Mouse (Mus musculus) mouse trophoblast stem cell (cell line): Measurements from ENCODE around the gene Akap11.
"Not testable (repeated sequence)": the region's sequence is repeated elsewhere in the genome, so short reads cannot be mapped to it uniquely, and the experiment has no call there.

ENCODE experiments used
- in situ Hi-C, 2 experiments: fragments of 300-500 bp; cut with MseI, MboI; formaldehyde crosslinking; loops; 2 replicates in 1 of 2; 3 replicates in 1 of 2; pipeline ENCODE4 v1.15.1; 2025

Gene Akap11

GRCm38 (mm10) chr14:78536281-78537165 lies at the start of gene Akap11:
TSS of gene Akap11 (minus strand) at chr14:78536808.
- in situ Hi-C loops: no loop called here

GRCm38 (mm10) chr14:78584222-78584621 lies 47.6 kb upstream of the Akap11 start:
- in situ Hi-C loops: no loop called here

DNA sequence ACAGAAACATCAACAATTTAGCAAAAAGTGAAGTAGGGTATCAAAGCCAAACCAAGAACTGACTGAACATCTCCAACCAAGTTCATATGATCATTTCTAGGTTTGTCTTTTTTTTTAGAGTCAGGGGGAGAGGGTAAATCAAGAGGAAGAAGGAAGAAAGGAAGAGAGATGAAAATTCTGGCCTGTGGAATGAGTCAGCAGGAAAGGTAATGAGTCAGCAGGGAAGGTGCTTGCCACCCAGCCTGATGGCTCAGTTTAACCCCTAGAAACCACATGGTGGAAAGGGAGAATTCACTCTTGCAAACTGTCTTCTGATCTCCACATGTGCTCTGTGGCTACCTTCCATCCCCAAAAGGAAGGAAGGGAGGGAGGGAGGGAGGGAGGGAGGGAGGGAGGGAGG lies 46.6 kb upstream of the Akap11 start:
- in situ Hi-C loops: no loop called here

GRCm38 (mm10) chr14:78575899-78576298 lies 39.3 kb upstream of the Akap11 start:
- in situ Hi-C loops: no loop called here

- in situ Hi-C loops: no loop called here
Observed at GRCm38 (mm10) chr14:78568410-78568809, 31.8 kb upstream of the Akap11 start.

- in situ Hi-C loops: no loop called here
Observed at GRCm38 (mm10) chr14:78566431-78566830, 29.8 kb upstream of the Akap11 start.

DNA sequence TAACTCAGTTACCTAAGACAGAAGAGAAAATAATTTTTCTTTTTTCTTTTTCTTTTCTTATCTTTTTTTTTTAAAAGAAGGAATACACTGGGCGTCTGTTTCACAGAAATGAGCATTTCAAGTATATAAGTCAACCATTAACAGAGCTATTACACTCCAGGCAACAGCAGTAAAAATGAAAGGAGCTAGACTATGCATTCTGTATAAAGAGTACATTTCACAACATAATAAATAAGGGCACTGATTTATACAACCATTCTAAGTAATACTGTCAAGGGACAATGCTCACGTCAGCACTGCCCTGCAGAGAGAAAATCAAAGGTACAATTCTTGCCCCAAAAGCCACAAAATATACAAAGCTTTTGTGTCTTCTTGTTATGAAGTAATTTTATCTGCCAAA lies 27.7 kb upstream of the Akap11 start:
- in situ Hi-C loops: no loop called here

- in situ Hi-C loops: no loop called here
Observed at GRCm38 (mm10) chr14:78563211-78563610, 26.6 kb upstream of the Akap11 start.

DNA sequence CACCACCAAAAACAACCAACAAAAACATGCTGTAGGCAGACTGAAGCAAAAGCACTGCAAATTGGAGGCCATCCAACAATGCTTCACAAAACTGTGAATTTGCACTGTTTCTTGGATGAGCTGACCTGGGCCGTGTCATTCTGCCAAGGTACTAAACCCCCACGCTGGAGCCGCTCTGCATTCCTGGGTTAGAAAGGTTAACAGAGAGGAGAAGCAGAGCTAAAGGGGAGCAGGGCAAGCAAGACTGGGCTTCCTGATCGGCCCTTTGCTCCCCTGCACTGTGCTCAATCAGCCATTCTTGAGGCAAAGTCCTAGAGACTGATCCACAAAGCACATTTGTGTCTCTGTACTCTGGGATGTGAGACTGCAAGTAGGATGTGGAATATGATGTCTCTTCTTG lies 25.5 kb upstream of the Akap11 start:
- in situ Hi-C loops: no loop called here

GRCm38 (mm10) chr14:78559042-78559441 lies 22.4 kb upstream of the Akap11 start:
- in situ Hi-C loops: no loop called here

- in situ Hi-C loops: not testable (repeated sequence)
Observed at GRCm38 (mm10) chr14:78554830-78555229, 18.2 kb upstream of the Akap11 start.

GRCm38 (mm10) chr14:78553661-78554060 lies 17.1 kb upstream of the Akap11 start:
- in situ Hi-C loops: no loop called here

DNA sequence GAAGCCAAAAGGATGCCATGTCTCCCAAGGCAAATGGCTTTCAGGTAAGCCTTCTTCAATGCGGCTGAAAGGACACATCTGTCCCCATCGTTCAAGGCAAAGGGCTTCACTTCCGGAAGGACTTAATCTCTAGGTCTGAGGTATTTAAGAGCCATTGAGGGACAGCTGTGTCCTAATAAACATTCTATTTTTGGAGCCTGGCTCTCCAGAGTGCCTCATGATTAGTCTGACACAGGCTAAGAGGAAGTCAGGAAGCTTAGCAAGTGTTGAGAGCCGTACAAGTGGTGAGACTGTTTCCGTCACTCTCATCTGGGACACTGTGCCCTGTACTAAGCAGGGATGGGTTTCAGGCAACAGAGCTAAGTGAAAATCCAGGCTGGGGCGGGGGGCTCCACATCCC lies 12.2 kb upstream of the Akap11 start:
- in situ Hi-C loops: no loop called here

GRCm38 (mm10) chr14:78541319-78541718 lies 4.7 kb upstream of the Akap11 start:
- in situ Hi-C loops: no loop called here

DNA sequence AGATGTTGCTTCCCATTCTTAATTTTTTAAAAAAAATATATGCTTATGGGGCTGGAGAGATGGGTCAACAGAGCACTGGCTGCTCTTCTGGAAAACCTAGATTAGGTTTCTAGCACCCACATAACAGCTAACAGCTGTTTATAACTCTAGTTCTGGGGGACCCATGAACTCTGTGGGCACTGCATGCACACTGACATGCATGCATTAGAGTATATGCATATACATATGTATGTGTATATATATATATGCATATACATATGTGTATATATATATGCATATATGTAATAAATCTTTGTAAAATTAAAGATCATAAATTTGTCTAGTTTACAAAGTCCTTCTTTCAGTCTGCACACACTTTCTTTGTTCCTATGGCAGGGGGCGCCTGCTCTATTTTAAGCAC lies 3.2 kb upstream of the Akap11 start:
- in situ Hi-C loops: no loop called here

DNA sequence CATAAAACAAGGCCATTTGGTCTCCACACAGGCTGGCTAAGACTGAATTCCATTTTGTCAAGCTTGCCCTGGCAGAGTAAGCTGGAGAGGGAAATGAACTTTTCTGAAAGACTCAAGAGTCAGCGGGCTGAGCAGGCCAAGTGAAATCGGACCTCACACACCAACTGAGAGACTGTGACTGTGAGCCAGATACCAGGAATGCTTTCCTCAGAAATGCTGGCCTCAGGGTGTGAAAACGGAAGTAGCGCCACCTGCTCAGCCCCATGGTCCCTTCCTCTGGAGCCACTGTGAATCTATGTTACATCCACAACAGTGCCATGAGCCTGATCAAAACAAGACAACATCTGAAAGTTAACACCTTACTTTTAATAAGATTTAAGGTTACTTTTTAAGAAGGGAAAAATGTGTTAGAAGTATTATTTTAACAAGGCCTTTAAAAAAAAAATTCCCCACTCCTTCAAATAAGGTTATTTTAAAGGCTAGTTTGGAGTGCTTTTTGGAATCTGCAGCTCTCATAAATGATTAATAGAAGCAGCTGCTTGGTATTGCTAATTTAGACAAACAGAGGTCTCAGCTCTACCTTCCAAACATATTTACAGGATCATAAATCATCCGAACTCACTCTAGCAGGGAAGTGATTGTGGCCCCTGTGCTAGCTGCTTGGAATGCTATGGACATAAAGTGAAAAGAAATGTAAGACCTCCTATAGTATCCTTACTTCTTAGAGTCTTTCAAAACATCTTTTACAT lies 2.1 kb upstream of the Akap11 start:
- in situ Hi-C loops: no loop called here

GRCm38 (mm10) chr14:78537551-78537950 lies 943 bp upstream of the Akap11 start:
- in situ Hi-C loops: no loop called here

DNA sequence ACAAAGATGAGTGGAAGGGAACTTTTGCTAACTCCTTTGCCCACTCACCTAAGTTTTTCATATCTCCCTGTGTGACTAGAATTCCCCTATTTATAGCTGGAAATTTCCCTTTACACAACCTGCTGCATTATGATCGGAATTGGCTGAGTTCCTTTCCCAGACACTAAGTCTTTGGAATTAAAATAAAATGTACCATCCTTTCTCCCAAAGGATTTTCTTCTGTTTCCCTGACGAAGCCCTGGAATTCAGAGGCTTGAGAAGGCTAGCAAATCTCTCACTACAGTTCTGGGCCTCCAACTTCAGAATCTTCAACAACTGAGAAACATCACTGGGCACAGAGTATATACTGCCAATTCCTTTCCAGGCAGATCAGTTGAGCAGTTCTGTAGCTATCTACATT lies 1.2 kb downstream of the Akap11 start:
- in situ Hi-C loops: no loop called here

DNA sequence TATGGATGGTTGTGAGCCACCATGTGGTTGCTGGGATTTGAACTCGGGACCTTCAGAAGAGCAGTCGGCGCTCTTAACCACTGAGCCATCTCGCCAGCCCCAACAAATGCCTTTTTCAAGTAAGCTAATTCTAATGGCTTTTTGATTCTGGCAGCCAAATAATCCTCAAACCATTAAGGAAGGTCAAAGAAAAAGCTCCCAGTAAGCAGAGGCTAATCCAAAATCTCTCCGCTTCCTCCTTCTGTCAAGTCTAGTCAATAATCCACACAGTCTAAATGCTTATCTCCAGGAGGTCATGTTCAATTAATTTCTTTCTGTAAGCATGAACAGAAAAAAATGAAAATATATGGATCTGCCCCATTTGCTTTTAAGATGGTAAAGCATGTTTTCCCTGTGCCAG lies 2.0 kb downstream of the Akap11 start:
- in situ Hi-C loops: no loop called here

DNA sequence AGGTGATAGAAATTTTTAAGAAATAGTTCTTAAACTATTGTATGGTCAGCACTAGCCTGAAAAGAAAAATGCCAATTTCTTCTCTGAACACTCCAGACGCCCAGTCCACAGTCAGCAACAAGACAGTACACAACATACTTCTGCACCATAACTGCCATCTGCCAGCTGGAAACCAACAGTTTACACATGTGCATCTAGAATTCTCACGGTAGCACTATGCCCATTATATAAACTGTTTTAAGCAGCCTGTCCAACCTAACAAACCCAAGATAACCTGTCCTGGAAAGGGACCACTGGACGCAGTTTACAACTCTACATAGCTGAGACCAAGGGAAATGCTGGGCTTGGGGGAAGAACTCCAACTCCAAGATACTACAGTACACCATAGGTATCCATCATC lies 2.9 kb downstream of the Akap11 start:
- in situ Hi-C loops: no loop called here

- in situ Hi-C loops: no loop called here
Observed at GRCm38 (mm10) chr14:78532345-78532744, 4.3 kb downstream of the Akap11 start.

- in situ Hi-C loops: no loop called here
Observed at GRCm38 (mm10) chr14:78530256-78530655, 6.4 kb downstream of the Akap11 start.
